Mouse (Mus musculus): ENCODE results near the gene Por. TPM values are rescaled to one million over a fixed set of nuclear protein-coding genes. Genes with fewer than 3 reads are reported as not detected.
A peak's percentile ranks its signal among the peaks of the same experiment; 100 is the strongest.

Por gene
- polyA plus RNA-seq, 1 experiment from 2014 or later = 135 TPM

DNA sequence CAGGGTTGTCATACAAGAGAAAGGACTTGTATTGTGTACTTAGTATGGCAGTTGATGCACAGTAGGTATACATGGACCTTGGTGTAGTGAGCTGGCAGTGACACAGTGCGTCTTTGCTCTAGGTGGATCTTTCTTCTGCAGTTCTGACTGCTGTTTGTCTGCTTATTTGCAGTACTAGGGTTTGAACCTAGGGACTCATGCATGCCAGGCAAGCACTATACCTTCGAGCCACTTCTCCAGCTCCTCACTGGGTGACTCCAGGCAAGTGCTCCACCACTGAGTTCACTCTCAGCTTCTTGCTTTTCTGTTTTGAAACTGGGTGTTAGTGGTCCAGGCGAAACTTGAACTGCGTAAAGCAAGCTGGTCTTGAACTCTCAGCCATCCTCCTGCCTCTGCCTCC lies 31.8 kb downstream of the Por start:
- Histone ChIP-seq H3K9ac (replicated peaks; ENCODE audit: low read depth) (no peak overlapping the region), H3K4me3 (ENCODE audit: low read depth, low read length) (no peak overlapping the region), H3K27ac (ENCODE audit: low read length) (no peak overlapping the region), H3K4me1 (ENCODE audit: insufficient read depth, low read depth, low read length) (no peaks in the 10 kb centered on the region), H3K4me2 (replicated peaks; ENCODE audit: low read depth, low read length) (no peak overlapping the region), H3K9me3 (ENCODE audit: low read length) (no peaks in the 10 kb centered on the region), H3K27me3 (replicated peaks; ENCODE audit: insufficient read depth, low read length) (no peaks in the 10 kb centered on the region), H3K36me3 (ENCODE audit: insufficient read depth, low read length) (peaks cover 5% of the 10 kb centered on the region; the same call in 1 of the 2 replicates)
- WGBS = 99% methylated on average over 4 of the region's 4 CpGs
- ATAC-seq (no peak), DNase-seq (ENCODE audit: low spot score) (no peak)
- TF ChIP-seq EP300 (IDR thresholded peaks at IDR 0.05) (no peak), CTCF (IDR thresholded peaks at IDR 0.05) (no peak)

DNA sequence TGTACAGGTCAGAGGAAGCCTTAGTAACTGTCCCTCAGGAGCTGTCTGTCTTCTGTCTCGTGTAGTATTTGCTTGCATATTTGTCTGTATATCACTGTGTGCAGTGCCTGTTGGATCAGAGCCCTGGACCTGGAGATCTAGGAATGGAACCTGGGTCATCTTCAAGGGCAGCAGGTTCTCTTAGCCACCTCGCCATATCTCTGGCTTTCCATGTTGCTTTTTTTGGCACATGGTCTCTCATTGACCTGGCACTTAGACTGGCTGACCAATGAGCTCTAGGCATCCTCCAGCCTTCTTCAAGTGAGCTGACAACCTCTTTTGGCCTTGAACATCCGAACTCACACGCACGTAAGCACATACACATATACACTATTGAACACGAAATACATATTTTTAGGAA lies 32.4 kb downstream of the Por start:
- no peak overlapping the region for H3K4me2 ChIP-seq (replicated peaks; ENCODE audit: low read depth, low read length)
- H3K9me3 ChIP-seq (ENCODE audit: low read length) = no peaks in the 10 kb centered on the region
- H3K9ac ChIP-seq (replicated peaks; ENCODE audit: low read depth) = no peak overlapping the region
- H3K27me3 ChIP-seq (replicated peaks; ENCODE audit: insufficient read depth, low read length) = no peaks in the 10 kb centered on the region
- no peak for ATAC-seq
- H3K4me3 ChIP-seq (ENCODE audit: low read depth, low read length) = no peak overlapping the region
- H3K36me3 ChIP-seq (ENCODE audit: insufficient read depth, low read length) = peaks cover 9% of the 10 kb centered on the region; the same call in 1 of the 2 replicates
- no peaks in the 10 kb centered on the region for H3K4me1 ChIP-seq (ENCODE audit: insufficient read depth, low read depth, low read length)
- 59% methylated on average over 6 of the region's 6 CpGs for WGBS
- H3K27ac ChIP-seq (ENCODE audit: low read length) = peak overlapping the region; percentile 66
- no peak for TF ChIP-seq EP300 (IDR thresholded peaks at IDR 0.05)
- no peak for DNase-seq (ENCODE audit: low spot score)

DNA sequence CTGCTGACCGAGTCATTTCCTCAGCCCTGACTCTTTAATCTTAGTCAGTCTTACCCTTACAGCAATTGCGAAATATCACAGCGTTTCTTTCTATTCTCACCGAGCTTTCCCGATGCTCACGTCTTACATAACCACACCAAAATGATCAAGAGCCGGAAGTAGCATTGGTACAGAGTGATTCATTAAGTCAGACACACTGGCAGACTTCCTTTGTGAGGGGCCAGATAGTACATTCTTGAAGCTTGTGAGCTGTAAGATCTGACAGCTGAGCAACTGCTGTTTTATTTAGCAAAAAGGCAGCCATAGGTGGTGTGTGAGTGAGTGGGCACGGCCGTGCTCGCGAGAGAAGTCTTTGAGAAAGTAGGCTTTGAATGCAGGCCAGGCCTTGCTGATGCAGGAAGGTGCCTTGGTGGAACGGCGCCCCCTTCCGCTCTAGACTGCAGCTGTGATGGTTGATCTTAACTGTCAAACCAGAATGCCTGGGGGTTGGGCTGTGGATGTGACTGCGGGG lies 32.9 kb downstream of the Por start:
- 22% methylated on average over 15 of the region's 15 CpGs for WGBS
- H3K27ac ChIP-seq (ENCODE audit: low read length) = peak overlapping the region; percentile 66
- peaks cover 9% of the 10 kb centered on the region; the same call in 1 of the 2 replicates for H3K36me3 ChIP-seq (ENCODE audit: insufficient read depth, low read length)
- peak; percentile 67 for TF ChIP-seq CTCF (IDR thresholded peaks at IDR 0.05)
- TF ChIP-seq EP300 (IDR thresholded peaks at IDR 0.05) = peak; percentile 89
- H3K27me3 ChIP-seq (replicated peaks; ENCODE audit: insufficient read depth, low read length) = no peaks in the 10 kb centered on the region
- ATAC-seq (peak; percentile 90), DNase-seq (ENCODE audit: low spot score) (peak; percentile 96)
- no peaks in the 10 kb centered on the region for H3K4me1 ChIP-seq (ENCODE audit: insufficient read depth, low read depth, low read length)
- H3K9ac ChIP-seq (replicated peaks; ENCODE audit: low read depth) = no peak overlapping the region
- H3K4me2 ChIP-seq (replicated peaks; ENCODE audit: low read depth, low read length) = no peak overlapping the region
- H3K4me3 ChIP-seq (ENCODE audit: low read depth, low read length) = no peak overlapping the region
- no peaks in the 10 kb centered on the region for H3K9me3 ChIP-seq (ENCODE audit: low read length)

GRCm38 (mm10) chr5:135703431-135703830 lies 33.6 kb downstream of the Por start:
- no peaks in the 10 kb centered on the region for H3K27me3 ChIP-seq (replicated peaks; ENCODE audit: insufficient read depth, low read length)
- no peak overlapping the region for H3K27ac ChIP-seq (ENCODE audit: low read length)
- H3K9ac ChIP-seq (replicated peaks; ENCODE audit: low read depth) = no peak overlapping the region
- 90% methylated on average over 7 of the region's 7 CpGs for WGBS
- H3K4me1 ChIP-seq (ENCODE audit: insufficient read depth, low read depth, low read length) = no peaks in the 10 kb centered on the region
- no peak overlapping the region for H3K4me3 ChIP-seq (ENCODE audit: low read depth, low read length)
- H3K36me3 ChIP-seq (ENCODE audit: insufficient read depth, low read length) = peaks cover 9% of the 10 kb centered on the region; the same call in 1 of the 2 replicates
- DNase-seq (ENCODE audit: low spot score) (no peak), ATAC-seq (no peak)
- no peak for TF ChIP-seq EP300 (IDR thresholded peaks at IDR 0.05)
- H3K9me3 ChIP-seq (ENCODE audit: low read length) = no peaks in the 10 kb centered on the region
- no peak overlapping the region for H3K4me2 ChIP-seq (replicated peaks; ENCODE audit: low read depth, low read length)

DNA sequence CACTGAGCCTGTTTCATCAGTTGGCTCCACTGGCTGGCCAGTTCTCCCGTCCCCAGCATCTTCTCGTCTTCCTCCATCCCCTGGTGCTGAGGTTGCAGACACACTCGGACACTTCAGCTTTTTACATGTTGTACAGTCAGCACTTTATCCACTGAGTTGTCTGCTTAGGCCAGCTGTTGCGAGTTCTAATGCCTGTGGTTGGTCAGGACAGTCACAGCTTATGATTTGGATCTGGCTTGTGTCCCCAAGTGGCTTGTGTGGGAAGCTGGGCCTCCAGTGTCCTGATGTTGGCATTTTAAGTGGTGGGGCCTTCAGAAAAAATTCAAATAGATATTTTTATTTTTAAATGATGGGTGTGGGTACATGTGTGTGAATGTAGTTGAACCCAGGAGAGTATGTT lies 35.5 kb downstream of the Por start:
- TF ChIP-seq CTCF (IDR thresholded peaks at IDR 0.05) = no peak
- TF ChIP-seq EP300 (IDR thresholded peaks at IDR 0.05) = no peak
- Histone ChIP-seq H3K27ac (ENCODE audit: low read length) (no peak overlapping the region), H3K27me3 (replicated peaks; ENCODE audit: insufficient read depth, low read length) (no peaks in the 10 kb centered on the region), H3K9ac (replicated peaks; ENCODE audit: low read depth) (no peak overlapping the region), H3K4me2 (replicated peaks; ENCODE audit: low read depth, low read length) (no peak overlapping the region), H3K36me3 (ENCODE audit: insufficient read depth, low read length) (peaks cover 9% of the 10 kb centered on the region; the same call in 1 of the 2 replicates), H3K9me3 (ENCODE audit: low read length) (no peaks in the 10 kb centered on the region), H3K4me3 (ENCODE audit: low read depth, low read length) (no peak overlapping the region), H3K4me1 (ENCODE audit: insufficient read depth, low read depth, low read length) (no peaks in the 10 kb centered on the region)
- WGBS = 88% methylated on average over 4 of the region's 4 CpGs
- ATAC-seq (no peak), DNase-seq (ENCODE audit: low spot score) (no peak)

DNA sequence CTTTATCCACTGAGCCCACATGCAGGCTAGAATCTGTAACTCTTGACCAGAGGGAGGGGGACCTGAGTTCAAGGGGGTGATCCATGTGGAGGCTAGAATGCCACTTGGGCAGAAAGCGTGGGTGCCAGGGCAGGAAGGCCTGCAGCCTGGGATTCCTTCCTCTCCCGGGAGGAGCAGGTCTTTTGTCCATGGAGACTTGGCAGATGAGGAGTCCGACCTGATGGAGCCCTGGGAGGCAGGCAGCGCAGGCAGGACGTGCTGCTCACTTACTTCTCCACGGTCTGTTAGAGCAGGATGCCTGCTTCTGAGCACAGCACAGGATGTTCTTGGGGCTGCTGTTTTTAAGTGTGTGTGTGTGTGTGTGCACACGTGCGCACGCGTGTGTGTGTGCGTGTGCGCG lies 37.2 kb downstream of the Por start:
- WGBS = 94% methylated on average over 13 of the region's 13 CpGs
- H3K4me3 ChIP-seq (ENCODE audit: low read depth, low read length) = no peak overlapping the region

GRCm38 (mm10) chr5:135707855-135708254 lies 38.0 kb downstream of the Por start:
- Histone ChIP-seq H3K27me3 (replicated peaks; ENCODE audit: insufficient read depth, low read length) (no peaks in the 10 kb centered on the region), H3K27ac (ENCODE audit: low read length) (no peak overlapping the region), H3K4me3 (ENCODE audit: low read depth, low read length) (no peak overlapping the region), H3K36me3 (ENCODE audit: insufficient read depth, low read length) (peaks cover 9% of the 10 kb centered on the region; the same call in 1 of the 2 replicates), H3K4me1 (ENCODE audit: insufficient read depth, low read depth, low read length) (no peaks in the 10 kb centered on the region; the same call in 1 of the 2 replicates), H3K9me3 (ENCODE audit: low read length) (no peaks in the 10 kb centered on the region), H3K4me2 (replicated peaks; ENCODE audit: low read depth, low read length) (no peak overlapping the region), H3K9ac (replicated peaks; ENCODE audit: low read depth) (no peak overlapping the region)
- TF ChIP-seq CTCF (IDR thresholded peaks at IDR 0.05) (no peak), EP300 (IDR thresholded peaks at IDR 0.05) (no peak)
- ATAC-seq (no peak), DNase-seq (ENCODE audit: low spot score) (no peak)
- 82% methylated on average over 1 of the region's 1 CpGs for WGBS

More for the DNA sequence above, 37.2 kb downstream of the Por start:
- Histone ChIP-seq H3K9ac (replicated peaks; ENCODE audit: low read depth) (no peak overlapping the region), H3K36me3 (ENCODE audit: insufficient read depth, low read length) (peaks cover 9% of the 10 kb centered on the region; the same call in 1 of the 2 replicates), H3K4me1 (ENCODE audit: insufficient read depth, low read depth, low read length) (no peaks in the 10 kb centered on the region; the same call in 1 of the 2 replicates), H3K27ac (ENCODE audit: low read length) (no peak overlapping the region), H3K9me3 (ENCODE audit: low read length) (no peaks in the 10 kb centered on the region), H3K27me3 (replicated peaks; ENCODE audit: insufficient read depth, low read length) (no peaks in the 10 kb centered on the region), H3K4me2 (replicated peaks; ENCODE audit: low read depth, low read length) (no peak overlapping the region)
- DNase-seq (ENCODE audit: low spot score) = no peak
- TF ChIP-seq EP300 (IDR thresholded peaks at IDR 0.05) (no peak), CTCF (IDR thresholded peaks at IDR 0.05) (no peak)
- no peak for ATAC-seq
